Mouse (Mus musculus) urinary bladder, adult 2 months (tissue): ENCODE measurements around the gene Dusp9. TPM values are rescaled to one million over a fixed set of nuclear protein-coding genes. Genes with fewer than 3 reads are reported as not detected.
A peak's percentile ranks its signal among the peaks of the same experiment; 100 is the strongest.

Experiments
- DNase-seq: peaks from one replicate; pipeline ENCODE4 v3.0.0; 2022; ENCODE audit warnings: low spot score
- polyA plus RNA-seq: library from polyadenylated mRNA; depleted of rRNA; stranded (reverse); fragments of >200 nt; gene quantifications from 2 replicates; pipeline ENCODE4 v1.2.3, GENCODE M21; 2012; rRNA removed

The Dusp9 gene
- polyA plus RNA-seq, 1 experiment = 2.7 TPM

GRCm38 (mm10) chrX:73663143-73663542, 23.9 kb downstream of the Dusp9 start:
- DNase-seq = no peak

DNA sequence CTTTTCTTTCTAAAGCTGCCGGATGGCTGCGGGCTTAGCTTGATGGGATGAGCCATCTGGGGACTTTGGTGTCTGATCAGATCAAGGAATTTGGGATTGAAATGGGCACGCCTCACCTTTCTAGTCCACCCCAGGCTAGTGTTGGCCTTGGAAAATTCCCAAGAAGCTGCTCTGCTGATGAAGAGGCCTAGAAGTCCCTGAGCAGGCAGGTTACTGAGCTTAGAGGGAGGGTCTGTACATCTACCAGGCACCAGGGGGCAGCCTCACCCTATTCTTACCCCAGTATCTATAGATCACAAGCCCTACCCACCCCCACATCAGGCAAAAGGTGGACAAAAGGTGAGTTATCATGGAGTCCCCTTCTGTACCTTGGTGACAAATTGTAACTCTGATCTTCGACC, 32.8 kb downstream of the Dusp9 start:
- no peak for DNase-seq

- DNase-seq = peak; percentile 43
Measured at GRCm38 (mm10) chrX:73672879-73673618, 33.8 kb downstream of the Dusp9 start, which contains the start of gene Slc6a8. TSS of gene Slc6a8 (plus strand) at chrX:73673150.

DNA sequence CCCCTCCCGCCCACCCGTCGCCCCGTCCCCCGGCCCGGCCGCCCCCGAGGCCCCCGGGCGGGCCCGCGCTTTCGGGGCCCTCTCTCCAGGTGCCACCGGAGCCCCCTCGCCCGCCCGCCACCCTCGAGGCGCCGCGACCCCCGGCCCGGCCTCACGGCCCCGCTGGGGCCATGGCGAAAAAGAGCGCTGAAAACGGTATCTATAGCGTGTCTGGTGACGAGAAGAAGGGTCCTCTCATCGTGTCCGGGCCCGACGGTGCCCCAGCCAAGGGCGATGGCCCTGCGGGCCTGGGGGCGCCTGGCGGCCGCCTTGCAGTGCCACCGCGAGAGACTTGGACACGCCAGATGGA, 34.4 kb downstream of the Dusp9 start:
- DNase-seq = no peak

DNA sequence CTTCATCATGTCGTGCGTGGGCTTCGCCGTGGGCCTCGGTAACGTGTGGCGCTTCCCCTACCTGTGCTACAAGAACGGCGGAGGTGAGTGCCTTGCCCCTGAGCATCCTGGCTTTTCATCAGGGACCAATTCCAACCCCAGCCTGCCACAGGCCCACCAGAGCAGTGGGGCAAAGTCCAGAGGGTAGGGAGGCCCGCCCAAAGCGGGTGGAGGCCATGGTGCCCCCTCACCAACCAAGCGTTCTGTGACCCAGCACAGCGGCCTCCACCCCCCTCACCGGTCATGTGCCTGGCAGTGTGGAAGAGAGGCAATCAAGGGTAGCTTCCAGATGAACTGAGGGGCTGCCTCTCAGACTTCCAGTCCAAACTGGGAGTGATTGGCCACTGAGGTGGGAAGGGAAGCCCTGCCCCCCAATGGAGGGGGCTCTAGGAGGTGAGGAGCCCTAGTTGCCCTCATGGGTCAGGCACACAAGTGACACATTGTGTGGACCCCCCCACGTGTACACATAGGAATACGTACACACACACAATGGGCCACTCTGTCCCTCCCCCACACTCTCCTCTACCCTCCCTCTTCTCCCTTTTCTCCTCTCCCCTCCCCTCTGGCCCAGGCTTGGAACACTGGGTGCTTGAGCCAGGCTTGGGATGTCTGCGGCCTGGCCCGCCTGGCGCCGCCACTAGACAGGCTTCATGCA, 34.9 kb downstream of the Dusp9 start:
- DNase-seq = no peak

GRCm38 (mm10) chrX:73675231-73675630, 36.0 kb downstream of the Dusp9 start:
- no peak for DNase-seq

DNA sequence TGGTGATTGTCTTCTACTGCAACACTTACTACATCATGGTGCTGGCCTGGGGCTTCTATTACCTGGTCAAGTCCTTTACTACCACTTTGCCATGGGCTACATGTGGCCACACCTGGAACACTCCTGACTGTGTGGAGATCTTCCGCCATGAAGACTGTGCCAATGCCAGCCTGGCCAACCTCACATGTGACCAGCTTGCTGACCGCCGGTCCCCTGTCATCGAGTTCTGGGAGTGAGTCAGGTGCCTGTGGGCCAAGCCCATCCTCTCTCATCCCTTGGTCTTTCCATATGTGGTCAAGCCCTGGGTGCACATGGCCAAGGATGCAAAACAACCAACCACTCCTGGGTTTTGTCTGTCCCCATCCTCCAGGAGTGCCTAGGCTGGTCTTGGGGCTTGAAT, 37.4 kb downstream of the Dusp9 start:
- DNase-seq = no peak

DNA sequence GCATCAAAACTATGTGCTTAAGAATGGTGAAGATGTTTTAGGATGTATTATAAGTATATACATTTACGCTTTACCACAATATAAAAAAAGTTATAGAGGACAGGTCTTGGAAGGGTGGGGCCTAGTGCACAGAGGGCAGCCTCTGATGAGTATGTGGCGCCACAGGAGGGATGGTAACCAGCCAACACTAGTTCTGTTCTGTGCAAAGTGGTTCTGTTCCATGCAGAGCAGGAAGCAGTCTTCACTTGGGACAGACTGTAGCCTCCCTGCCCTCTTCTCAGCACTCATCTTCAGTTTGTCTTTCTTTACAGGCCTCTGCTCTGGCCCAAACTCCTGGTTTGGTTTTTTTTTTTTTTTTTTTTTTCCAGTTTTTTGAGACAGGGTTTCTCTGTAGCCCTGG, 44.9 kb downstream of the Dusp9 start:
- DNase-seq = no peak

DNA sequence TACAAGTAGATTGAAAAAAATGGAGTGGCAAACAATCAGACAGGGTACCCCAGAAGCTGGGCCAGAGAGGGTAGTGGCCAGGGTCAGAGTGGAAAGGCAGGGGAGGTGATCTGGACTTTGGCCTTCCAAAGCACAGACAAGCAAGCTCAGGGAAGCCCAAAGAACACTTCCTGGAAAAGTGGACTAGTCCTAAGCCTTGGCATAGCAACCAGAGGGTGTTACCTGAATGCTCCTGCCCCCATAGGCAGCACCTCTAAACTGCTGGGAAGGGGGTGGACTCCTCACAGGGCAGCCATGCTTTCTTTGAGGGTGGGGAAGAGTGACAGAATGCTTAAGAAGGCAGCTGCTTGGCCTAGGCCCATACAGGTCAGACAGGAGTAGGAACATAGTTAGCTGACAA, 45.8 kb downstream of the Dusp9 start:
- DNase-seq = no peak

DNA sequence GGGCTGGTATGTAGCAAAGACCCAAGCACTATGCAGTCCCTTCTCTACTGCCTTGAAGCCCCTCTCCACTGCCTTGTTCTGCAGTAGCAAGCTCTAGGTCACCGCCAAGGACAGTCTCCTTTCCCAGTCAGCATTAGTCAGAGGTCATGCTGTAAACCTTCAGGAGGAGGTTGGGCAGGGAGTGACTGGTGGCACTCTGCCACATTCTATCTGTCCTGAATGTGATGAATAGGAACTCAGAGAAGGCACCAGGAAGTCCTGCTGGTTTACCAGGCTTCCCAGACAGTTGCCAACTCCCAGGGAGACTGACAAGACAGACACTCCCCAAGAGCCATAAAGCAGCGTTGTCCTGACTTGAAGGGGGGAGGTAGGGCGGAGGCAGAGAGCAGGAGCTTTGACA, 46.4 kb downstream of the Dusp9 start:
- no peak for DNase-seq

- no peak for DNase-seq
Measured at GRCm38 (mm10) chrX:73690917-73691629, 51.9 kb downstream of the Dusp9 start.

Other genes with a start within 250 kb of the Dusp9 start
- 0.33 and 0.38 TPM in 2 replicates for gene Gm18336, start 240.7 kb upstream of the Dusp9 start, polyA plus RNA-seq
- 0.01 TPM in 2 replicates for gene Zfp92, start 228.3 kb upstream of the Dusp9 start, polyA plus RNA-seq
- 3.9 and 4.8 TPM in 2 replicates for gene Trex2, start 204.1 kb upstream of the Dusp9 start, polyA plus RNA-seq
- 19.7 and 24.8 TPM in 2 replicates for gene Haus7, start 180.4 kb upstream of the Dusp9 start, polyA plus RNA-seq
- gene Bgn, start 155.8 kb upstream of the Dusp9 start, polyA plus RNA-seq = 589 and 923 TPM in 2 replicates
- 0.53 and 0.56 TPM in 2 replicates for gene Atp2b3, start 136.3 kb upstream of the Dusp9 start, polyA plus RNA-seq
- gene Pnck, start 20.7 kb downstream of the Dusp9 start, polyA plus RNA-seq = 159 and 178 TPM in 2 replicates
- 78.1 and 87.3 TPM in 2 replicates for gene Slc6a8, start 33.7 kb downstream of the Dusp9 start, polyA plus RNA-seq
- 175 and 177 TPM in 2 replicates for gene Bcap31, start 76.8 kb downstream of the Dusp9 start, polyA plus RNA-seq
- 20.2 and 27.2 TPM in 2 replicates for gene Abcd1, start 77.2 kb downstream of the Dusp9 start, polyA plus RNA-seq
- 0.99 TPM in 2 replicates for gene Plxnb3, start 117.7 kb downstream of the Dusp9 start, polyA plus RNA-seq
- 7.3 and 9.4 TPM in 2 replicates for gene Srpk3, start 135.0 kb downstream of the Dusp9 start, polyA plus RNA-seq
- gene Idh3g, start 147.5 kb downstream of the Dusp9 start, polyA plus RNA-seq = 285 and 332 TPM in 2 replicates
- gene Ssr4, start 147.6 kb downstream of the Dusp9 start, polyA plus RNA-seq = 189 and 254 TPM in 2 replicates
- gene Pdzd4, start 185.6 kb downstream of the Dusp9 start, polyA plus RNA-seq = 9.5 and 10.4 TPM in 2 replicates